Mouse (Mus musculus) 3T3-L1 (cell line): ENCODE results near the gene Rnf38.

Experiments used
- DNase-seq: peaks from one replicate; pipeline ENCODE4 v3.0.0-alpha.2; 2015; ENCODE audit warnings: low read depth, low spot score

Rnf38 gene

DNA sequence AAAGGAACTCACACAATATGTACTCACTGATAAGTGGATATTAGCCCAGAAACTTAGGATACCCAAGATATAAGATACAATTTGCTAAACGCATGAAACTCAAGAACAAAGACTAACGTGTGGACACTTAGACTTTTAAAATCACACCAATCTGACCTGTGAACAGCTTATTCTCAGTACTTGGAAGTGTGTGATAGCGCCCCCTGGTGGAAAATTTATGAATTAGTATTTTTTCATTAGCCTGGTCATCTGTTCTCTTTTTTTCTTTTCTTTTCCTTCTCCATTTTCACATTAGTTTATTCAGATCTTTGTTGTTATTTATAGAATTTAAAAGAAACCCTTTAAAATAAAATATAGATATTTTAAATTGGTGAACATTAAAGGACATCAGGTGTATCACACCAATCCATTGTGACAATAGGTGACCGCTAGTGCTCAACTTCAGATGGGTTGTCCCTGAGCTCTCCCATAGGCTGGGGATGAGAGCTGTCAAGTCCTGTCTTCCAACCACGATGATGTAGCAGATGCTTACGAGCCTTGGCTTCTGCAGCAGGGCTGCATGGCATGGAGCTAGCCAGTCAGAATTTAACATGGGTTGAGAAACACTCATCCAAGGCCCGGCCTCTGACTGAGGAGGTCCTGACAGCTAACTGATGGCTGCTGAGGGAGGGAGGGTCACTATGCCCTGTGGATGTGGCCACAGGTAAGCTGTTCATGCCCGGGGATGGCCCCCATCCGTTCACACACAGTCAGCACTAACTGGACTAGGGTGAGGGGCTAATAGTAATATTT lies 114.0 kb downstream of the Rnf38 start:
- peak; percentile 79 for DNase-seq

DNA sequence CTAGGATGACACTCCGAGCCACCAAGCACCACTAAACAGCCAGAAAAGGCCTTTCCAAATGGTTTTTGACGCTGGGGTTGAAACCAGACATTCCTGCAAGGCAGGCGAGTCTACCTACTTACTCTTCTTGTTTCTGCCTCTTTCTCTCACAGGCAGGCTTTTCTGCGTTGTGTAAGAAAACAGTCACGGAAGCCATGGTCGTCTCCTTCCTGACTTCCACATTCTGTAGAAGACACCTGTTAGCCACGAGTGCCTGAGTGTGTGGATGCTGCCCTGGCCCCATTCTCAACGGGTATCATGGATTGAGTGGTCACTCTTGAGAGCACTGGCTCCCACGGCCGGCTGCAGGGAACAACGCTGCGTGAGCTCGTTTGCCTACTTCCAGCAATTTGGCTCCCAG lies 118.5 kb downstream of the Rnf38 start:
- no peak for DNase-seq

GRCm38 (mm10) chr4:44113393-44114138 lies 120.0 kb downstream of the Rnf38 start:
- DNase-seq: no peak

GRCm38 (mm10) chr4:44112741-44113140 lies 120.8 kb downstream of the Rnf38 start:
- no peak for DNase-seq

GRCm38 (mm10) chr4:44110771-44111170 lies 122.8 kb downstream of the Rnf38 start:
- no peak for DNase-seq

GRCm38 (mm10) chr4:44108297-44108696 lies 125.3 kb downstream of the Rnf38 start:
- no peak for DNase-seq

- DNase-seq: peak; percentile 29
Observed at GRCm38 (mm10) chr4:44107339-44107738, 126.2 kb downstream of the Rnf38 start.

- no peak for DNase-seq
Observed at GRCm38 (mm10) chr4:44106297-44106821, 127.2 kb downstream of the Rnf38 start.

DNA sequence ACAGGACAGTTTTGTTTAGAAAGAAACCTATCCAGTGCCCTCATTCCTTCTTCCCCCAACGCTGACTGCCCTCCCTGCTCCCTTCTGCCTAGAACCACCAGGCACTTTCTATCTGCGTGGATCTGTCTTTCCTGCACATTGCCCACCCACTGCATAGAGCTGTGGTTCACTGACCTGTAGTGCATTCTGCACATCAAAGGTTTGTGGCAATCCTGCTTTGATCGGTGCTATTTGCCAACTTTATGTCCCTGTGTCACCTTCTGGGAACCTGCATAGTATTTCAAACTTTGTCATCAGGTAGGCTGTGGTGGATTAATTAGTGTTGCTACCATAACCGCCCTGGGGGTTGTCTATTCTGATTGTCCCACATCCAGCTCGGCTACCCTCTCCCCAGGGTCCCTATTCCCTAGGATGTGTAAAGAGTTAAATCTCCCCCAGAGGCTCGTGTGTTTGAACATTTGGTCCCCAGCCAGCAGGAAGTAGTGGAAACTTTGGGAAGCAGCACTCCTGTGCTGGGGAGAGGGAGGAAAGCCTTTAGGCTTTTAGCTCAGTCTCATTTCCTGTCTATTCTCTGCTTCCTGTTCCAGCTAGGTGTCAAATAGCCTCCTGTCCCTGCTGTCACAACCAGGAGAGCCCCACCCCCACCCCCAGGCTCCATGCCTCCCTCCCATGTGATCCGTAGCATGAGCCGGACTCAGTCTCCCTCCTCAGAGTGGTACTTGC lies 129.2 kb downstream of the Rnf38 start:
- no peak for DNase-seq

- no peak for DNase-seq
Observed at GRCm38 (mm10) chr4:44103620-44104019, 130.0 kb downstream of the Rnf38 start.

DNA sequence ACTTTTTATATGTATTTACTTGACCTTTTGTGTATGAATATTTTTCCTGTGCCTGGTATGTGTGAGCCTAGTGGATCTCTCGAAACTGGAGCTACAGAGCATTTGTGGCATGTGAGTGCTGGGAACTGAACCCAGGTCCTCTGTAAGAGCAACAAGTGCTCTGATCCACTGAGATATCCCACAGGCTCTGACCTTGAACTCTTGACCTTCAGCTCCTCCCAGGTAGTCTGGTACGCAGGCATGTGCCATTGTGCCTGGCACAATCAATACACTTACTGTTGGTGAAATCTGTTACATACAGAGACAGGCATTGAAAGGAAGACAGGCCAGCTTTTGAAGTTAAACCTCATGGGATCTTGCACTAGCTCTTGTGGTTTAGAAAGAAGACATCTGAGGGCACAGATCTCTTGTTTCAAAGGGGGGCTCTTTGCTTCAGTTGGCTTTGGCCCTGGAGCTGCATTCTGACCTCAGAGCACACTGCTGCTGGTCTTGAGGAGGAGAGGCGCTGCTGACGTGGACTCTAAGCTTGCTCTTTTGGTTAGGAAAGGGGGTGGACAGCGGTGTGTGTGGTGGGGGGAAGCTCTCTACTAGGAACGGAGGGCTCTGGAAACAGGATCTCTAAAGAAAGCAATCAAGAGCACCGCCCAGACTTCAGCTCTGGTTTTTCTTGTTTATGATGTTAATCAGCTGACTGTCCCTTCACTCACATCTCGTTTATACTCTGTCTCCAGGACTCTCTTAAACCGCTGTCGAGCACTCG lies 135.8 kb downstream of the Rnf38 start:
- no peak for DNase-seq

GRCm38 (mm10) chr4:44094475-44094874 lies 139.1 kb downstream of the Rnf38 start:
- peak; percentile 58 for DNase-seq

- no peak for DNase-seq
Observed at GRCm38 (mm10) chr4:44092359-44092758, 141.2 kb downstream of the Rnf38 start.

GRCm38 (mm10) chr4:44085566-44085965 lies 148.0 kb downstream of the Rnf38 start:
- no peak for DNase-seq

- no peak for DNase-seq
Observed at GRCm38 (mm10) chr4:44084602-44085325, 148.8 kb downstream of the Rnf38 start.

- DNase-seq: no peak
Observed at GRCm38 (mm10) chr4:44083945-44084344, 149.6 kb downstream of the Rnf38 start, which contains the start of gene Gne. Gne (minus strand) TSS chr4:44084177.

DNA sequence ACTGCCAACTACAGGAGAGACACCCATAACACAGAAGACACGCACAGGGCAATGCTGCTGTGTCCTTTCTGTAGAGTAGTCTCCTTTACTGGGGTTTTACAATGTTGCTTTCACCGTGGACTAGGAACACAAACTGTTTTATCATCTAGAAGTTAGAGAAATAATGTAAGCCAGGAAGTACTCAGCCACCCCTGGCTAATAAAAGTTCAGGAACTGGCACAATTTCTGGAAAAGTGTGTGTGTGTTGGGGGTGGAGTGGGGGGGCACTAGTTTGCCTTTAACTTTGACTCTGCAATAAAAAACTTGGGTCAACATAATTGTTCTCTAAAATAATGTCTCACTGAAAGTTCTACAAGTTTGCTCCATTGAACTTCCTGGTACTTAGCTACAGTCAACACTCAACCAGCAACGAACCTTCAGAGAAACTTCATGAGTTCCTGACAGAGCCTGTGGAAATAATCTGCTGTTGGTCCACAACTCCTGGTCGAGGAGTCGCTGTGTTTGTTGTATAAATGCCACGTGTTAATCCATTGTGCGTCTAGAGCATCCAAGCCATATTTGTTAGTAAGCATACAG lies 155.1 kb downstream of the Rnf38 start:
- DNase-seq: no peak
